Mouse (Mus musculus) gastrocnemius, postnatal 25 days (tissue): ENCODE results near the gene Mturn. TPM values are rescaled to one million over a fixed set of nuclear protein-coding genes. Genes with fewer than 3 reads are reported as not detected.

Experiments
- DNase-seq: peaks from one replicate; pipeline ENCODE4 v3.0.0; 2022
- total RNA-seq, 2 experiments: library from RNA; stranded (reverse); gene quantifications; 1 replicate in 1 of 2; 2 replicates in 1 of 2; pipeline ENCODE4 v1.2.3; 2021

Mturn gene
- total RNA-seq, 2 experiments from 2014 or later = 6.0 to 6.6 TPM

DNA sequence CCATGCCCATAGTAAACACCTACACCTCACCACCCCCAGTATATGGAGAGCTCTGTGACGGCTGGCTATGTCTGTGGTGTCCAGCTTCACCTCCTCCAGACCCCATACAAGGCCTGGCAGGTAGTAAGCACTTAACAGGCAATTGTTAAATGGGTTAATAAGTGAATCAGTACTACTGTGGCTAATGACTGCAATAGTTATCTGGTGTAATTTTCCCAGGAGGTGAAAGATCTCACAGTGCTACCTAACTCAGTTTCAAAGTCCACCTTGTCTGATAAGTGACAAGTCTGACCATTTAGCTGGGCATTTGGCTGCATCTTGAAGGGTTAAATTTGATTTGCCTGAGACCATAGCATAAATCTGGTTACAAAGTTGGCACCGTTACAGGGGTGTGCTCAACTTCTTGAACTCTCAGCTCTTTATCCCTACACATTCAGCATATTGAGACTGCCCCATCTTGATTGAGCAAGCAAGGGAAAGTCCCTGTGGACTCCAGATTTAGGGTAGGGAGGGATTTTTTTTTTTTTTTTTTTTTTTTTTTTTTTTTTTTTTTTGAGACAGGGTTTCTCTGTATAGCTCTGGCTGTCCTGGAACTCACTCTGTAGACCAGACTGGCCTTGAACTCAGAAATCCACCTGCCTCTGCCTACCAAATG, 48.2 kb downstream of the Mturn start:
- DNase-seq = no peak

DNA sequence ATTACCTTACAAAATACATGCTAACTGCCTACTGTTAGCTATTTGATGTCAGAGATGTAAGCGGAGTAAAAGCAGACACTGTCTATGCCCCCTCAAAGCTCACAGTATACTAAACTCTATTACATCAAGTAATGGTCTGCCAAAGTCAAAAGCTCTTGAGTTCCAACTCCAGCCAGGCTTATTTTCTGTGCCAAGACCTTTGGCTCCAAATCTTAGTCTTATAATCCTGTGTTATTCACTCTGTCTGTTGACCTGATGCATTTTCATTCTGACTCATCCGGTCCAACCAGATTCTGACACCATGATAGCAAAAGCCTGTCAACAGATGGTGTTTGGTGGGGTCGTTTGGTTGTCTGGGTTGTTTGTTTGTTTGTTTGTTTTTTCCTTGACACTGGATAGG, 50.3 kb downstream of the Mturn start:
- DNase-seq = no peak

DNA sequence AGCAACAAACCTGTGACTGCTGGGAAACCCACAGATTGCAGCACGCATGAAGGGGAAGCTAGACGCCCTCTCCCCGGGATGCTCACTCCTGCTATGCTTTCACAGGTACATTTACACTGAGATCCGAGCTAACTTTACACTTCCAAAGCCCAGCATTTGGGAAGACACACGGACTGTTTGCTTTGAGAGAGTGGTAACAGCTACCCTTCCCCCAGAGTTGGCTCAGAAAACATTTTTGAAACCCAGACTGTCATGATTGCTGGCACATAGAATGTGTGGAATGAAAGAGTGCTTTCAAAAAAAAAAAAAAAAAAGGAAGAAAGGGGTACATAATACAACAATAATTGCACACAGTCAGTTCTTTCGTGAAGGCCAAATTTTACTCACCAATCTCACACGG, 51.3 kb downstream of the Mturn start:
- no peak for DNase-seq

DNA sequence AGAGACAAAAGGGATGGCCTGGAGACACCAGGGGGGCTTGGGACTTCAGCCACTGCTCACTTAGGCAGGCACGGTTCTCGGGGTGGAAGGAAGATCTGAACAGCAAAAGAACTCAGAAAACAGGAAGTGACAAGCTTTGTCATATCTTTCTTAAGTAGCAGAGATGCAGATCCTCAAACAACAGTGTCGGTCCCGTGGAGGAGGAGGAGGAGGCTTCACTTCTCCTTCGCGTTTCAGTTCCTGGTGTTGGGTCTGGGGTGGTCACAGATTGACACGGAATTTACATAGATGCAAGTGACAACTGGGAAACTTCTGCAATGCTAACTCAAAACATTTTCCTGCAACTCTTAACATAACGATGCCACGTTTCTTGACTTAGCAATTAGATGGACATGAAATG, 54.7 kb downstream of the Mturn start:
- no peak for DNase-seq

DNA sequence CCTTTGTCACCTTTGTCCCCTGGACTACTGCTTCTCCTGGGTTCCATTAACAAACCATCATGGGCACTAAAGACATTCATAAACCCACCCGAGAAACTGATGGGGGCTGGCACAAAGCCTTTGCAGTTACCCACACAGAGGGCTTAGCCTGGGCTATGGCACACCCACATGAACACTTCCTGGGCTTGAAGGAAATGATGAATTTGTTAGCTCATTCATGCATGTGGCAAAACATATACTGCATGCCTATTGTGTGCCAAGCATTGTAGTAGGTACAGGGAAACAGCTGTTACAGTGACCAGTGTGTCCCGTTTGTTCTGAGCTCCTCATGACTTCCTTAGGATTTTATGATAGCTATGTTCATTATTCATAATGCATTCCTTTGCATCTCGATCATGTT, 55.8 kb downstream of the Mturn start:
- DNase-seq = no peak

DNA sequence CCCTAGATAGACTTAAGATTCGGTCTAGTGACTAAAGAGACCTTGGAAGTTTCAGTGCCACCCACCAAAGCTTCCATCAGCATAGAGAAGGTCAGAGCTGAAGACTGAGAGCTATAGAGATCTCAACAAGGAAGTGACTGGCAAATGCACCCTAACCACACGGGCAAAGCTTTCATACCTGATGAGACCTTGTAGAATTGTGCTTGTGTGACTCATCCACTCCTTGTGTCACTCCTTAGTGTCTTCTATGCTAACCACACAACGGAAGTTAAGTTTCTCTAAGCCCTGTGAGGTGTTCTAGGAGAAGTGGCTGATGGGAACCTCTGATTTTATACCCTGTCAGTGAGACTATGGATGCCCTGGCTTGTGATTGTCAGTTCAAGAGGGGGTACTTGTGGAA, 56.3 kb downstream of the Mturn start:
- no peak for DNase-seq

DNA sequence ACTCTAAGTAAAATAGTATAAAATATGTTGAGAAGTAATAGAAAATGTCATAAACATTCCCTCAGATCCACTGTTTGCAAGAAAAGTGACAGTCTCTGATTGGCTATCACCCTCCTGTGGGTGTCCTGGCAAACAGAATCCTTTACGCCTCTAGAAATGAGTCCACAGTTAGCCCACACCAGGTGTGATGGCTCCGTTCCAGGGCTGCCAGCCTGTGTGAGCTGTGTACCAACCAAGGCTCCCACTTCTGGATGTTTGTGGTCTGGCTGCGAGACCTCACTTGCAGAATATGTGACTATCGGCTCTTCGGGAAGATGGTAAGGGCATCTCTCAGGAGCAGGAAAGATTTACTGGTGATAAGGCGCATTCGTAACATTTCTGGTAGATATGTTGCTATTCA, 67.6 kb downstream of the Mturn start:
- no peak for DNase-seq

DNA sequence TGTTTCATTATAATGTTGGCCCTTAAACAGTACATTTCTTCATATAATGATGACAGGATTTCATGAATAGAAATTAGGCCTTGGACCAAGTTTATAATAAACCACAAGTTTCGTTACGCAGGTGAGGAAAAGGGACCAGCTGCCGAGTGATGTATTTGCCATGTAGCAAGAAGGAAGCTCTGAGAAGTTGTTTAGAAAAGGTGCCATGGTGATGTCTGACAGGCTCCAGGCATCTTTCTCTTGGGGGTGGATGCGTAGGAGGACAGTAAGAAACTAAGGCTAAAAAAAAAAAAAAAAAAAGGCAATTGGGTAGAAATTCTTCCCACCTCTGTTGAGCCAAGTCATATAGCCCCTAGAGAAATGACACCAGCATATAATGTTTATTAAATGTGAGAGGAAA, 70.2 kb downstream of the Mturn start:
- no peak for DNase-seq

DNA sequence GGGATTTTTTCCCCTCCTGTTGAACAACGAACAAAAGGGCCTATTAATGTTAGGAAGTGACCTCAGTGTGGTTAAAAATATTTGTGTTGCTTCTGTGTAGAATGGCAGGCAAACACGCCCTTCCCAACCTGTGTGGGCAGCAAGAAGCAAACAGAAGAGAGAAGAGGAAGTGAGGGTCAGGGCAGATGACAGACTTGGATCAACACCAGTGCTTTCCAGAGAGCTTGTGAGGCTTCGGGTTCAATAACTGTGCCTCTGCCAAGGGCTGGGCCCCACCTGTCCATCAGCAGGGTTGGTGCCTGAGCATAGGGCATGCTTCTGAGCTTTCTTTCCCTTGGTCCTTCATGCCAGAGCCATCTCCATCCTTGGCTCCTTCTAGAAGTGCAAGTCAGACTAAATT, 70.7 kb downstream of the Mturn start:
- no peak for DNase-seq

Other genes starting within 250 kb of the Mturn start
- 1 to 10 TPM; 3.3 to 4.2 TPM for gene Scrn1, start 115.1 kb upstream of the Mturn start, total RNA-seq
- gene Plekha8, start 86.5 kb upstream of the Mturn start, total RNA-seq = 1 to 10 TPM; 3.8 to 4.0 TPM
- gene Fkbp14, start 84.3 kb upstream of the Mturn start, total RNA-seq = 1 to 10 TPM; 7.6 to 8.4 TPM
- gene Znrf2, start 135.3 kb downstream of the Mturn start, total RNA-seq = 10 to 100 TPM; 11.5 to 13.1 TPM